Mouse (Mus musculus) embryonic fibroblast, embryonic 13.5 days (primary cell): ENCODE data around the gene Gm10643.

Experiments
- CTCF ChIP-seq: IDR thresholded peaks from 2 replicates; pipeline ENCODE4 v1.5.1; 2011; ENCODE audit warnings: mild to moderate bottlenecking, control low read depth, low read length, moderate library complexity, borderline replicate concordance; ENCODE audit not compliant: insufficient read depth
- POLR2A ChIP-seq: IDR thresholded peaks from 2 replicates; pipeline ENCODE4 v1.6.1; 2011; ENCODE audit warnings: low read depth, mild to moderate bottlenecking, control low read depth, low read length, moderate library complexity

DNA sequence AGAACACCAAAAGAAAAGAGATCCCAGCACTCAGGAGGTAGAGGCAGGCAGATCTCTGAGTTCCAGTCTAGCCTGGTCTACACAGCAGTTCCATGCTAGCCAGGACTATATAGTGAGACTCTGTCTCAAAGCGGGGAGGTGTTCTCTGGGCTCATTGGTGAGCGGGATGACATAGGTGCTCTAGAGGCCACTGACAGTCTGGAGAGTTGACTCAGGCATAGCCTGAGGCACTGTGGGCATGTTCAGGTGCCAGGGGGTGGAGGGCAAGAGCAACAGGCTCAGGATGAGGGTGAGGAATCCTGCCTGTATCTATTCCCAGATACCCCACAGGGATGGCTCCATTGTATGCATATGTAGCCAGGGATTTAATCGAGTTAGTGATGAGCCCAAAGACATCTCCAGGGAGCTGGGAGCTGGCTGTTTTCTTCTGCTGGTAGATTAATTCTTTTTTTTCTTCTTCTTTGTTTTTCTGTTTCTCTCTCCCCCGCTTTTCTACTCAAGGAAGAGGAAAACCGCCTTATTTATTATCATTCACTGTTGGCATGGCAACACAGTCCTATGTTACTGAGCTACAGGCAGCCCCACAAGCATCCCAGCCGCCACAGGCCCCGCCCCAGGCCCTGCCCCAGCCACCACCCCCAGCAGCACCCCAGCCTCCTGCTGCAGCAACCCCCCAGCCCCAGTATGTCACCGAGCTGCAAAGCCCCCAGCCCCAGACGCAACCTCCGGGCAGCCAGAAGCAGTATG is 8.5 kb upstream of the Gm10643 start:
- TF ChIP-seq CTCF (no peak), POLR2A (no peak)
